17 mouse cellular contexts compared by ENCODE assay signal in genomic region chr14:87427032-87427431, GRCm38 (mm10).
"Had no signal": no experiment of that assay in that cellular context is flagged by ENCODE, and none has a peak within 500 bp of the region (broad histone marks: within the 10 kb centered on the region; RNA-seq: fewer than 3 reads in every experiment).

No protein-coding gene starts in this region.

- ATAC-seq: midbrain, embryonic 16.5 days had no signal

- H3K9me3 ChIP-seq: kidney, embryonic 15.5 days; limb, embryonic 13.5 days; megakaryocyte, embryonic 14.5 days; midbrain, embryonic 12.5 days; neural tube, embryonic 13.5 days; stomach, embryonic 15.5 days had no signal

- H3K4me2 ChIP-seq: kidney, embryonic 15.5 days; limb, embryonic 13.5 days; midbrain, embryonic 12.5 days; neural tube, embryonic 13.5 days; stomach, embryonic 15.5 days had no signal

- H3K27me3 ChIP-seq: kidney, embryonic 15.5 days; limb, embryonic 13.5 days; megakaryocyte, embryonic 14.5 days; midbrain, embryonic 12.5 days; neural tube, embryonic 13.5 days; stomach, embryonic 15.5 days had no signal

- H3K4me3 ChIP-seq: kidney, embryonic 15.5 days; limb, embryonic 13.5 days; midbrain, embryonic 12.5 days; neural tube, embryonic 13.5 days; stomach, embryonic 15.5 days had no signal

- H3K27ac ChIP-seq: kidney, embryonic 15.5 days; limb, embryonic 13.5 days; midbrain, embryonic 12.5 days; neural tube, embryonic 13.5 days; stomach, embryonic 15.5 days had no signal

- DNase-seq: kidney, adult 2 months; kidney, postnatal 14 days; left cerebral cortex, postnatal 4 days; lung, adult 2 months; lung, postnatal 10 days; lung, postnatal 4 days; retina, postnatal 1 day; right cerebral cortex, postnatal 14 days; thymus, adult 2 months; thymus, postnatal 36 days had no signal

- H3K4me1 ChIP-seq: kidney, embryonic 15.5 days; stomach, embryonic 15.5 days had no signal

- H3K36me3 ChIP-seq: kidney, embryonic 15.5 days; limb, embryonic 13.5 days; midbrain, embryonic 12.5 days; neural tube, embryonic 13.5 days; stomach, embryonic 15.5 days had no signal

- H3K9ac ChIP-seq: kidney, embryonic 15.5 days; limb, embryonic 13.5 days; midbrain, embryonic 12.5 days; neural tube, embryonic 13.5 days; stomach, embryonic 15.5 days had no signal
